Mouse (Mus musculus) left cerebral cortex, adult 18-20 months (tissue): ENCODE results near the gene BC005537. TPM values are rescaled to one million over a fixed set of nuclear protein-coding genes. Genes with fewer than 3 reads are reported as not detected.
"Not testable (repeated sequence)": the region's sequence is repeated elsewhere in the genome, so short reads cannot be mapped to it uniquely, and the experiment has no call there.

Experiments
- DNase-seq, 2 experiments: peaks; one replicate each; pipeline ENCODE4 v3.0.0; 2021 to 2022; ENCODE audit warnings: low spot score in 2 of 2, mixed read lengths in 1 of 2
- long read RNA-seq, 2 experiments: library from polyadenylated mRNA; stranded (forward); transcript quantifications; one replicate each; pipeline ENCODE4 v2.0.0; 2021
- total RNA-seq, 2 experiments: library from RNA; stranded (reverse); gene quantifications; 2 replicates each; pipeline ENCODE4 v1.2.3; 2021

Gene BC005537
- 100 to 1,000 TPM; 150 to 154 TPM for total RNA-seq
- long read RNA-seq, experiment 1, full-length matches to known transcripts, result 36 of 44 reads
- long read RNA-seq, experiment 1, partial matches to known transcripts, result 4 of 44 reads
- long read RNA-seq, experiment 1, other reads (novel, unspliced or antisense), result 4 of 44 reads
- long read RNA-seq, experiment 2, full-length matches to known transcripts, result 28 of 33 reads
- long read RNA-seq, experiment 2, partial matches to known transcripts, result 3 of 33 reads
- long read RNA-seq, experiment 2, other reads (novel, unspliced or antisense), result 2 of 33 reads

DNA sequence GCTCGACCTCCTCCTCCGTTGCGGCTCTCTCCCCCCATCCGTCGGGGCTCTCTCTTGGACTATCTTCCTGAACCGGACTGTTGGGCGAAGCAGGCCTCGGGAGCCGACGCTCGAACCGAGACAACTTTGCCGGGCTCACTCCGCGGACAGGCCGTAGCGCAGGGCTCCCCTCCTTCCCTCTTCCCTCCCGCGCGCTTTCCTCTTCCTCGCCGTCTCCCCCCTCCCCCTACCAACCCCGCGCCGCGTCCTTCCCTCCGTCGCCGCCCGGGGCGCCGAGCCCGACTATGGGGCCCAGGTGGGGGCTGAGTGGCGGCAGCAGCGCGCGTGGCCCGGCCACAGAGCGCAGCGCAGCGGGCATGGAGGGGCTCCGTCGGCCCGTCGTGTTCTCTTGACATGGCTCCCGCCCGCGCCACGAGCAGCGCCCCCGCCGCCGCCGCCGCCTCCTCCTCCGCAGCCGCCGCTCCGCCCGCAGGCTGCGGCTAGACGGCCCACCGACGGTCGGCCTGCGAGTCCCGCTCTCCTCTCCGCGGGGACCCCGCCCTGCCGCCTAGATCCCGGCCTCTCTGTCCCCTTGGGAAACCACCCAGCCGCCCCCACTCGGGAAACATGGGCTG, at the start of gene BC005537:
TSS of gene BC005537 (plus strand) at position 350 of the 614 bp plus-strand sequence.
- DNase-seq, result peak; percentile 27 to 52

GRCm38 (mm10) chr13:24756756-24757155, 44.7 kb upstream of the BC005537 start:
- no peak for DNase-seq

DNA sequence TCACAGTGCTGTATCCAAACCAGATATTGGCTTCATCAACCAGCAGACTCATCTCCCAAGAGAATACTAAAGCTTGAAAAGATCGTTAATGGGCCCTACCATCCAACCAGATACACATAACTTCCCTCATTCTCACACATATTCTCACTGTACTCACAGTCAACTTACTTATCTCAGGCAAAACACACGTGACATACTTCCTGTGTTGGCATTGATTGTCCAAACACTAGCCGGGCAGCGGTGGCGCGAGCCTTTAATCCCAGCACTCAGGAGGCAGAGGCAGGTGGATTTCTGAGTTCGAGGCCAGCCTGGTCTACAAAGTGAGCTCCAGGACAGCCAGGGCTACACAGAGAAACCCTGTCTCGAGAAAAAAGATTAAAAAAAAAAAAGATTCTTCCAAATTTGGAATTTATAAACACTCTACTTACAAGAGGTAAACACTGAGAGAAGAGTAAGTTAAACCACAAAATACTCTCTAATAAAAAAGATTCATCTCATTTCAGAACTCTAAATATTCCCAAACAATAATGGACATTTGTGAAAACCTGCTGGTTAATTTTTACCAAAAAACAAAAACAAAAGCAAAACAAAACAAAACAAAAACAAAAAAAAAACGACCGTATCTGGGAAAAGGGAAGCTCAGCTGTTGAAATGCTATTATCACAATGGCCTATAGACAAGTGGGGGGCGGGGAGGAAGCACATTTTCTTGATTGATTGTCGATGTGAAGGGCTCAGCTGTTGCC, 43.5 kb upstream of the BC005537 start:
- DNase-seq, result no peak

DNA sequence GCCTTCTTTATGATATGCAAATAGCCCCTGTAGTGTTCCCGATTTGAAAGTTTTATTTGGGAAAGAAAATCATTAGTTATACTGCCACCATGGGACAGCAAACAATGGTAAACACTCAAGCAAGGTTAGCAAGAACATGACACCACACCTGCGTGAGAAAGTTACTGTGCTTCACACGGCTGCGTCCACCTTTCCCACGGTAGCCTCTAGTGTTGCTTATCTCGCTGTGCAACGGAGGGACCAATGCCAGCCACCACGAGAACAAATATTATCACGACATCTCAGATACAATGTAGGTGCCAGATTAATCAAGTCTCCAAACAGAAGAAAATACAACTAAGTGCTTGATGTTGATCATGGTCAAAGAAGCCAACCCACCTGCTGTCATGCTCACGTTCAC, 42.0 kb upstream of the BC005537 start:
- no peak for DNase-seq

DNA sequence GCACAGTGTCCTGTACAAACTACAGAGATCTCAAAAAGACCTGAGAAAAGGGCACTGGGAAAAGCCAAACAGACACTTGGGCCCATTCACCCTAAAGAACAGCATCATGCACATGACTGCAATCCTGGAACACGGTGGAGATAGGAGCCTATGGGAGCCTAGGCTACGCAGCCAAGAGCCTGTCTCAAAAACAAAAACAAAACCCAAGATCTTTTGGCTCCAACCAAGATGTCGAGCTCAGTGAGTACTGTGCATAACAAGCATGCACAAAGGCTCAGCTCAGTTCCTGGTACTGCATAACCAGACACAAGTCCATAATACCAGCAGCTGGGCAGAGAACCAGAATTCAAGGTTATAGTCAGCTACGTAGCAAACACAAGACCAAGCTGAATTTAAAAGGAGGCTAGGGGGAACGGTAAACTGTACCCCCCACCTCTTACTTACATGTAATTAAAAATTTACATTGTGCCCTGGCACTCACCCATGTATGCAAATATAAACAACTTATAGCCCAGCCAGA, 41.0 kb upstream of the BC005537 start:
- DNase-seq, result no peak

DNA sequence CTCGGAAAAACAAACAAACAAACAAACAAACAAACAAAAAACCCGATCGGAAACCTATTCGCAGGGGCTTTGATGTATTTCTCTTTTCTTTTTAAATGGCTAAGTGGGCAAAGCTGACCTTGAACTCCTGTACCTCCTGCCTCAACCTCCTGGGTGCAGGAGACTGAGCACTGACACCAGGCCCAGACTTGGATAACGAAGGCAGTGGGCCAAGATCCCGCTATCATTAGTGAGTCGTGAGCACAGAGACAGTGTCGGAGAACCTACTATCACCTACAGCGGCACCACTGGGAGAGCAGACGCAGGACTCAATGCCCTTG, 40.4 kb upstream of the BC005537 start:
- DNase-seq, result no peak

DNA sequence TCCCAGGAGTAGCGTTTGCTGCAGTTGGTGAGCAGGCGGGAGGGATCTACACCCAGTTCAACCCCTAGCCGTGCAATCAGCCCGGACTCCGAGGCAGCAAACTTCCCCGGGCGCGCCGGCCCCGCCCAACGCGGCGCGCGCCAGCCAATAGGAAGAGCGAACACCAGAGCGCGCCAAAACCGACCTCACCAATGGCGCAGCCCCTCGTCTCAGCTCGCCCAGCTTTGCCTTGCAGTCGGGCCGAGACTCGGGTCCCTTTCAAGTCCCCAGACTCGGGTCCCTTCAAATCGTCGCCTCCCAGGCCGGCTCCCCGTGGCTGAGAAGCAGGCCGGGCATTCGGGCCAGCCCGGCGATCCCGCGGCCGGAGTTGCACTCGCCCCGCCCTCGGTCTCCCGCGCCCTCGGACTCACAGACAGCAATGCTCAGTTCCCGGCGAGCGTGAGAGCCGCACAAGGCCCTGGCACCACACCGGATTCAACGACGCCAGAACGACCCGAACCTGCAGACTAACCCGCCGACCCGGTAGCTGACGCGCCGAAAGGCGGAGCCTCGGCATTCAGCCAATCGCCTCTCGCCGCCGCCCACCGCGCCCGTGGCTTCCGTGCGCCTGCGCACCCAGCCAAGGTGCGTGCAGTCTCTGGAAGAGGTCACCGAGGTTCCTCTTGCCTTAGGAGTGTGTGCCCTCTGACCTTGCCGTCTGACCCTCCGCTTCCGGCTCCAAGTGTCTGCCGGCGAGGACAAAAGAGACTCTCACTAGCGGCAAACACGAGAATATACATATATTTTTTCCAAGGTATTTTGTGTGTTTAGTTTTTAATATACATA, 39.8 kb upstream of the BC005537 start, which contains the start of gene Gmnn:
TSS of gene Gmnn (minus strand) at position 521 of the 825 bp plus-strand sequence.
- peak; percentile 71 to 87 for DNase-seq

DNA sequence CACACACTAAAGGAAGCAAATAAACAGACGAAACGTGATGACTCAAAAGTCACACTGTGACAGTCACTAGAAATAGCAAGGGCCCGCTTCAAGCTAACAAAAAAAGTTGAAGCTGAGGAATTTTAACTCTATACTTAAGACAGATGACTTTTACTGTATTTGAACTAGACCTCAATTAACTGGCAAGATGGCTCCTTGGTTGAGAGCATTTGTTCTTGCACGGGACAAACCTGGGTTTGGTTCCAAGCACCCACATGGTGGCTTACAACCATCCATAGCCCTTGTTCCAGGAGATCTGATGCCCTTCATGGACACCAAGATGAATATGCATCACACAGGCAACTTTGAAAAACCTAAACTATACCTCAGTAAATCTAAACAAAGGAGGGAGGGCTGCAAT, 39.2 kb upstream of the BC005537 start:
- no peak for DNase-seq

DNA sequence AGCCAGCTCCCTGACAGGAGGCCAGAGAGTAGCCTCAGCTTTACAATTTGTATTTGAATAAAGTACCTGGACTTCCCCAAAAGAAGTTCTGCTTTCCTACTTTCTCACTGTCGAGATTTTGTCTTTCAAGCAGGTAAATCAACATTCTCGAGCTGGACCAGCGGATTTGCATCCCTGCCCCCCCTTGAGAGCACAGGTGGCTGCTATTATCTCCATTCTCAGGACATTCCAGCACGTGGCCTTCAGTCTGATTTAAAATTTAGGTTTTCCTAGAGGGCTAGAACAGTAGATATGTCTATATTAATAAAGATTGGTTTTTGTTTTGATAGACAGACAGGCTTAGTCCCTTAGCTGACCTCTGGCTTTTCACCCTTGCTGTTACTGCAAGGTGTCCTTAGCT, 33.6 kb upstream of the BC005537 start:
- DNase-seq, result not testable (repeated sequence)

- DNase-seq, result not testable (repeated sequence)
These were observed 30.0 kb upstream of the BC005537 start for GRCm38 (mm10) chr13:24771482-24771881.

DNA sequence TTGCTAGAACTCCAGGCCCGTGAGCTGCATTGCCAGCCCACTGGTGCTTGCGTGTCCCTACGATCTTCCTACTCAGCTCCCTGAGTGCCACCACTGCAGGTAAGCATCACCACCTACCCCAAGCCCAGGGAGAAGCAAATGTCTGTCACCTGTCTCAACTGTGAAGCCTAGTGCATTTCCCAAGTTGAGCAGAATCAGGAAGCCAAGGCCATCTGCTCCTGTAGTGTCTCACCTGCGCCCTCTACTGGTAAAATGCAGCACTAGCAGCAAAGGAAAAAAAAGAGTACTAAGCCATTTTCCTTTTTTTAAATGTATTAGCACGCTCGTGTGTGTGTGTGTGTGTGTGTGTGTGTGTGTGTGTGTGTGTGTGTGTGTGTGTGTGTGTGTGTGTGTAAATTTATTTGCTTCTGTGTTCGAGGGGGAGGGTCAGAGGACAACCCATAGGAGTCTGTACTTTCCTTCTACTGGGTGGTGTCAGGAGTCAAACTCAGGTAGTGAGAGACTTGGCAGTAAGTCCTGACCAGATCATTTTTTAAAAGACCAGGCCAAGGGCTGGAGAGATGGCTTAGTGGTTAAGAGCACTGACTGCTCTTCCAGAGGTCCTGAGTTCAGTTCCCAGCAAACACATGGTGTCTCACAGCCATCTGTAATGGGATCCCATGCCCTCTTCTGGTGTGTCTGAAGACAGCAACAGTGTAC, 25.2 kb upstream of the BC005537 start:
- peak; percentile 39 to 43 for DNase-seq

DNA sequence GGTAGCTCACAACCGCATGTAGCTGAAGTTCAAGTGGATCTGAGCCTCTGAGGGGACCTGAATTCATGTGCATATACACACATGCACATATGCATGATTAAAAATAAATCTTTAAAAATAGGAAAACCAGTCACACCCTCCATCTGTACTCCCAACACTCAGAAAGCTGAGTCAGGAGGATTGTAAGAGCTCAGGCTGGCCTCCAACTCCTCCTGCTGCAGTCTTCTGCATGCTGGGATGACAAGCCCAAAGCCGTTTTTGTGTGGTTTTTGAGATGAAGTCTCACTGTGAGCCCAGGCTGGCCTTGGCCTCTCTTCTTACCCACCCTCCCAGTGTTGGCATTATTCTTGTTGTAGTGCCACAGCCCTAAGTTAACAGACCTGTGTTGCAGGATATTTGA, 23.4 kb upstream of the BC005537 start:
- no peak for DNase-seq

GRCm38 (mm10) chr13:24778706-24779380, 22.6 kb upstream of the BC005537 start:
- DNase-seq, result no peak

- DNase-seq, result no peak
These were observed 19.5 kb upstream of the BC005537 start for GRCm38 (mm10) chr13:24781916-24782315.

DNA sequence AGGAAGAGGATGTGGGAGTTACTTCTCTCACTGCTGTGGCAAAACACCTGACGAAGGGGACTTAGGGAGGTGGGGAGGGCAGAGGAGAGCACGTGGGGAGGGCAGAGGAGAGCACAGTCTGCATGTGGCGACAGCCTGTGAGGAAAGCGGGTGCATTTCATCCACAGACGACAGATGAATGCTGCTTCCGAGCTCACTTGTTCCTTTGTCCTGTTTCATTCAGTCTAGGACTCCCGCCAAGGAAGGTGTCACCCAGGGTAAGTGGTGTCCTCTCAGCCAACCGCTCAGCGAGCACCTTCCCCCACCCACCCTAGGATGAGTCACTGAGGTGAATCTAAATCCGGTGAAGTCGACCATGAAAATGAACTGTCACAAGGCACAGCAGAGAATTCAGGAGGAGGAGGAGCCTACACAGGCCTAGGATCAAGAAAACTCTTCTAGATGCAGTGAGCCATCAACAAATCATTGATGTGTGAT, 15.4 kb upstream of the BC005537 start:
- peak in 1 of 2 experiments; percentile 18 for DNase-seq

DNA sequence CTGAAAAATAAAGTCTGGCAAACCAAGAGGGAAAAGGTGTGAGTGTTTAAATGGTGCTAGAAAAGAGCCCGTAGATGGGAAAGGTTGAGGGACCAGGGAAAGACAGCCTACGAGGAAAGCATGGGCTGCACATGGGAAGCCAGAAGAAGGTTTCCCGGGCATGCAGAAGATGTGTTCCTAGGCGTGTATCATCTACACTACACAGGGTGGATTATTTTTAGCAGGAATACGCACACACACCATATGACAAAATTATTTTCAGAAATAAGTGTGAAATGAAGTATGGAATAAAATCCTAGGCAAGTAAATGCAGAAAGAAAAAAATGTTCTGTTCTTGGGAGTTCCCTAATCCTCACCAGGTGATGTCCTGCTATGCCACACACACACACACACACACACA, 14.0 kb upstream of the BC005537 start:
- DNase-seq, result no peak

DNA sequence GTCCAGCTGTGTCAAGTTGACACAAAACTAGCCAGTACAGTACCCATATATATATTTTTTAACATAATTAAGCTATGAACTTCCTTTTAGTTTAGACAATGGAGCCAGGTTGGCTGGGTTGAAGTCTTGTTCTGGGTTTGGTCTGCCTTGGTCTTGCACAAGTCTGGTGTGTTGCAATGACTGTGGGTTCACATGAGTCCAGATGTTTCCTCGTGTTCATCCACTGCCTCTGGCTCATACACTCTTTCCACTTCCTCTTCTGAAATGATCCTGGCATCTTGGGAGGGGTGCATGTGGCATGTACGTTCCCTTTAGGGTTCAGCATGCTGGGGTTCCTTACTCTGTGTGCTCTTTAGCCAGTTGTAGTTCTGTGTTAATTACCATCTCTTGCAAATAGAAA, 10.1 kb upstream of the BC005537 start:
- DNase-seq, result no peak

DNA sequence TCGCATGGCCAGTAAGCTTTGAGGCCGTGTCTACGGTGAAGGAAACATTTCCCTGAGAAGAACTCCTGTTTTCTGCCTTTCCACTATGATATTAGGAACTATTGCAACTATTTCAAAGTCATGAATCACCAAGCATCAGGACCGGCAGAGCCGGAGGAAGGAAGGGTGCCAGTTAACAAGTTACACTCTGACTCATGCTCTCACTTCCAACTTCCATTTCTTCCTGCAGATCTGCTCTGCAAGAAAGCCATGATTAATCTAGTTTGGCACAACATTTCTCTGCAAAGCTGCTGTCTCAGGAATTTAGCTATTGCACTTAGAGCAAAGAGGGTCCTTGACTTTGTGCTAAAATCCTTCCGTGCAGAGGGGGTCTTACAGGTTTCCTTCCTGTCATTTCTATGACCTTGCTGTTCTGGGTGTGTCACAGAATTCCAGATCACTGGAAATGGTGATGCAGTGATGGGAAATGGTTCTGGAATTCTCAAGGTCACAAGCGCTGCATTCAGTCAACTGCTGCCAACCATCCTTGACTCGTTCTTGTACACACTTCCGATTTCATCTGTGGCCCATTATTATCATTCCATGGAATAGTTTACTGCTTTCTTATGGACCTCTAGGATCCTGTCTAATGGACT, 8.9 kb upstream of the BC005537 start:
- DNase-seq, result peak in 1 of 2 experiments; percentile 22

DNA sequence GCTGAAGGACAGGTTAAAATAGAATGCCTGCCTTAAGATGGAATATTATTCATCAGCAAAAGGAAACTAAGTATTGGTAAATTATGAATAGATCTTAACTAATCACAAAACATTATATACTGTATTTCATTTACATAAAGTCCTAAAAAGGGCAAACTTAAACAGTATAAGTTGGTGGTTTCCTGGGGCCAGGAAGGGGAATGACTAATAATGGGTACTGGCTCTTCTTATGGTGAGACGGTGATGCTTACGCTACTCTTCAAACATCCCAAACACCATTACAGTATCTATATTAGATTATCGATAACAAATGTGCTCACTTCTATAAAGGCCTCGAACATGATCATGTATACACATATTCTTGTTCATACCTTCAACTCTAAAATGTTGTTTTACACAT, 2.8 kb upstream of the BC005537 start:
- DNase-seq, result no peak
